Mouse (Mus musculus) cerebellum, adult 9-11 months (tissue): ENCODE data around the gene Tlk1.

Experiments used
- DNase-seq: peaks from one replicate; pipeline ENCODE4 v3.0.0; 2022

The Tlk1 gene

DNA sequence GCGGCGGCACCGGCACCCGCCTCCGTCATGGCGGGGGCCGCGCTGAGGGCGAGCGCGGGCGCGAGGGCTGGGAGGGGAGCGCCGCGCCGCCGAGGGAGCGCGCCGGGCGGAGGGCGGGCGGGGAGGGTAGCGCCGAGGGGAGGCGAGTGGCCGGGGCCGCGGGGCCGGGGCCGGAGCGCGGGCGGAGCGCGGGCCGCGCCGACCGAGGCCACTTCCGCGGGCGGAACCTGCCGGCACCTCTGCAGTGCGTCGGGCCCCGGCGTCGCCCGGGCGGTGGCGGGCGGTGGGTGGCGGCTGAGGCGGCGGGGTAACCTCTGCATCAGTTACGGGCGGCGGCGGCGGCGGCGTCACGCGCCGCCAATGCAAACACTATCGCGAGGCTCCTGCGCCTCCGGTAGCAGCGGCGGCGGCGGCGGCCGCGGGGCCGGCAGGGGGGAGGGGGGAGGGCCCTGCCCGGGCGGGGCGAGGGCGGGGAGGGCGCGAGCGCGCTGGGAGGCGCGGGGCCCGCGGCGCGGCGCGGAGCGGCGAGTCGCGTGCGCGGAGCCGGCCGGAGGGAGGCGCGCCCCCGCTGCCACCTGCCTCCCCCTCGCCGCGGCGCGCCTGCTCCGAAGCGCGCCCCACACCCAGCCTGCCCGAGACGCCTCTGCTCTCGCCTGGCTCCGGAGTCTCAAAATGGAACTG, at the start of gene Tlk1:
Tlk1 (minus strand) TSS at position 358 of the 681 bp plus-strand sequence.
- DNase-seq, result peak; percentile 69

DNA sequence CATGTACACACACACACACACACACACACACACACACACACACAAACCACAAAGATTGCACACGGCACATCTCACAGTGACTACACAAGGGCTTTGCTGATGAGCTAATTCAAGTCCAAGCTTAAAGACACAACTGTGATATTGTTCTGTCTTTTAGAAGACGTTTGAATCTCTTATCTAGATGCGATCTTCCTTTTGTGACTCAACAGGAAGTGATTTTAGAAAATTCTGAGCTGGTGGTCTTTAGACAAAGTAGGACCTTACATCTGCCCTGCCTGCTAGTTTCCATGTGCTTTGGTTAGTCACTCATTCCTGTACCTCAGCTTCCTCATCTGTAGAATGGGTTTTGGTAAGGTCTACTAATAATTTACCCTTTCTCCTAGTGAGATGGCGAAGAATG, 49.6 kb upstream of the Tlk1 start:
- no peak for DNase-seq

DNA sequence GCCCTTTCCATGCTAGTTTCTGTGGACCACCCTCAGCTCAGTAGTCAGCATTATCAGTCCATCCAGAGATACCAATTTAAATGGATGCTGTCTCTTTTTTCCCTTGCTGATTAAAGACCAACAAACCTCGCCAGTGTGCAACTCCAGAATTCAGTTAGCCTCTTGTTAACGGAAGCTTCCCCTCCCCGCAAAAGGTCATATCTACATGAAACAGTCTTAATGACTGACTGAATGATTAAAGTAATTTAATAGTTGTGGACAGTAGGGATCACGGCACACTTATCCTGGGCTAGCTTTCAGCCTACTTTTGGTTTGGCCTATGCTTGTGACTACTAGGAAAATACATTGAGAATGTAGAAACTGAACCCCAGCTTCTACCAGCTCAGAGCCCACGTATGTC, 47.6 kb upstream of the Tlk1 start:
- DNase-seq, result no peak

DNA sequence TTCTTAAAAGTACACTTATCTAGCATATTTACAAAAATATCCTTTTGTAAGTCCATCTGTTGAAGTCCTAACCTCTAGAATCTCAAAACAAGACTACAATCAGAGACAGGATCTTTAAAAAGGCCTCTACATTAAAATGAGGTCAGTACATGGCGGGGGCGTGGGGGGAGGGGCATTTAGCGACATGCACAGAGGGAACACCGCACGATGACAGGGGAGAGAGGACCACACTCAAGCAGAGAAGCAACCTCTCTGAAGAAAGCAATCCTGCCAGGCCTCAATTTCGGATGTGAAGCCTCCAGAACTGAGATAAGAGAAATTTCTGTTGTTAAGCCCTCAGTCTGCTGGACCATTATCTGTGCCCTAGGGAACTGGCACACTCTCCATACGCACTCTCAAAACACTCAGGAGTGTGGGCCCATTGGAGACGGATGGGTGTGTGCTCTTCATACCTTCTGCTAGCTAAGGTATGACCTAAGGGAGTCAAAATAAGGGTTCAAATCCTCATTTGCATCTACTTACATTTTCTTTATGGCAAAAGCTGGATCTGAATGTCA, 46.0 kb upstream of the Tlk1 start:
- no peak for DNase-seq

DNA sequence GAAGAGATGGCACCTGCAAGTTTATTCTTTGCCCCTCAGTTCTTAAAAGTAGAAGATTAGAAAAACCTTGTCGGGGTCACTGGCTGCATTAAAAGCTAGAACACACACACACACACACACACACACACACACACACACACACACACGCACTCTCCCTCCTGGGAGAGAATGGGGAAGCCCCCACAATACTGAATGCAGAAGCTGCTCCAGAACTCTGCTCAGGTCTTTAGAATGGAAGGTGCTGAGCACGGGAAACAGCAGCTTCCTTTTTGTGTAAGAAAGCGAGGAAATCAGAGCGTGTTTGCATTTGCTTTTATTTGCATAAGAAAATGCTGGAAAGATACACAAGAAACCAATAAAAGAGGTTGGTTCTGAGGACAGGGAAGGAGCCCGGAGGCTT, 45.3 kb upstream of the Tlk1 start:
- DNase-seq, result no peak

DNA sequence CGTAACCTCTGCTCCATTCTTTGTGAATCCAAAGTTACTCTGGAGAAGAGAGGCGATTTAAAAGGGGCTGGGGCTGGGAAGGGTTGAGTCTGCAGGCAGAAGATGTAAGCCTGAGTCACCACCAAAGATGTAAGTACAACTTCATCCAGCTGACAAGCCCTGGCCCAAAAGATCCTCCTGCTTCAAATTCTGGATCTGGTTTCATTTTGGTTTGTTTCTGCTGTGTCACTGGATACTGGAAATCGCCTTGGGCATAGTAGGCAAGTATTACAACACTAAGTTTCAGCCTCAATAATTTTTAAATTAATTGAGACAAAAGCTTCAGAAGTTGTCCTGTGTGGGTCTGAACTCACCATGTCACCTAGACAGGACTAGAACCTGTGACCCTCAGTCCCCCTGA, 43.6 kb upstream of the Tlk1 start:
- DNase-seq, result no peak

DNA sequence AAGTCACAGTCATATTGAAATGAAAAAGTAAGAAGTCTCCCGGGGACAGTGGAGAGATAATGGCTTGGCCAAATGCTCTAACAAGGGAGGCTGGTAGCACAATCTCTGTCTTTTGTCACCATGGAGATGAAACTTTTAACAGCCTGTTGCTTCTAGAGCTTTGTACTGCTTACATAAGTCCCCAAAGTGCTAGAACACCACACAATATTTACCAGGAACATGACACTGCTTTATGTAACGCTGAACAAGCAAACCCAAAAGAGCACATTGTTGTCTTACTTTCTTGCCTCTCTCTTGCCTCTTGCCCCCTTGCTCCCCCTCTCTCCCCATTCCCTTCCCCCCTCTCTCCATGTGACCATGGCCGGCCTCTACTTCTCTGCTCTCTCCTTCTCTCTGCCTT, 41.7 kb upstream of the Tlk1 start:
- no peak for DNase-seq

DNA sequence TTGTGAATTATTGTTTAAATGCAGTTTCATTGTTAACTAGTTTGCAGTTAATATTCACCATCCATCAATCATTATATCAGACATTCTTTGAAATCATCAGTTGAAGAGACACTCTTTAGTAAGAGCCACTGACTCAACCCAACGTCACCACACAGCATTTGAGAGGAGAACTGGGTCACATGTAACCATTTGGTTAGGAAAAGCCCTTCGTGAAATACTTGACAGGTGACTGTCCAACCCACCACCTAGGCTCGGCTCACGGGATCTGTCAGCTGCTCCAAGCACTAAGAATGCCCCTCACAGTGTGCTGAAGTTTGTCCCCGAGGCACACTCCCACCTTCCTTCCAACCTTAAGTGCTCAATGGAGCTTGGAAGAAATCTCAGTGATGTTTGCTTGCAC, 37.4 kb upstream of the Tlk1 start:
- DNase-seq, result no peak

DNA sequence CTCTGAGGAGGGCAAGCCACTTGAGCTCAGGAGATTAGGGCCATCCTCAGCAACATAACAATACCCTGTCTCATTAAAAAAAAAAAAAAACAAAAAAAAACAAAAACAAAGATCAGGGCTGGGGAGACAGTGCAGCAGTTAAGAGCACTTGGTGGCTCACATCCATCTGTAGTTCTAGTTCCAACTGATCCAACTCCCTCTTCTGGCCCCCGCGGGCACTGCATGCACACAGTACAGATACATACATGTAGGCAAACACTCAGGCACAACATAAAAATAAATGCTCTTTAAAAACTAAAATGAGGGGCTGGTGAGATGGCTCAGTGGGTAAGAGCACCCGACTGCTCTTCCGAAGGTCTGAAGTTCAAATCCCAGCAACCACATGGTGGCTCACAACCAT, 34.2 kb upstream of the Tlk1 start:
- no peak for DNase-seq

DNA sequence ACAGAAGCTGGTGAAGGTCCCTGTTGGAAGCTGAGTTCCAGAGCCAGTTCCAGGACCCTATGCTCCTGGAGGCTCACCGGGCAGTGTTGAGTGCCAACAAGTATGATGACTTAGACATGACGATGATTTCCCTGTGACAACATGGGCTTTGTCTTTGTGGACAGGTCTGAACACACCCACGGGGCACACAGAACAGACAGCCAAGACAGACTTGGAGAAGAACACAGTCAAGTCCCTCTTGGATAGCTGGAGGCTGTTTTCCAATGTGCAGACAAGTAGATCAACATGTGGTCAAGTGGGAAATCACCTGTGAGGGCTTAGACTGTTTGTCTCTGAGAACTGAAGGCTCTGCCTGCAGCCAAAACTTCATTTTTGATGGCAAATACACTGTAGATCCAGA, 31.4 kb upstream of the Tlk1 start:
- no peak for DNase-seq

DNA sequence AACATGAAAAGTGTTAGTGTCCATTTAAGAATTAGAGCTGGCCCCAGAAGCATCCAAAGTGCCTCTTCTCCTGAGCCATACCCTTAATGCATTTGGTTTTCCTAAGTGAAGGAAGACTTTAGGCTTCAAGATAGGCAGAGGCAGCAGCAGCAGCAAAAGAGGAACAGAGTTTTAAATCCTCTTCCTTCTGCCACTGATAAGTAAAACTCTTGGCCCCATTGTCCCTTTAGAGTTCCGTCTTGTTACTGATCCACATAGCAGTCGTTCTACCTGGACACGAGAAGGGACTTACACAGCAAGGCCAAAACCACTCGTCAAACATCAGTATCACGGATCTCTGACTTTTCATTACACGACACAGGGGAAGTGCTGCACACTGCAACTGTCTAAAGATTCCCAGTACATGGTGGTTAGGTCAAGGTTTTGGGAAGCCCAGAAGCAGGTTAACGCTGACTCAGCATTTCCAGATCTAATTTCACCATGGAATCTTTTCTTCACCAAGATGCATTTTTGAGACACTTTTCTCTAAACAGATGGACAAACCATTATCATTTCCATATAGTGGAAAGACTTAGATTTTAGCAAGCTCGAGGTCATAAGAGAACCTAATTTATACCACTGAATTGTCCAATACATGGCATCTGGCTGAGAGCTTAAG, 28.8 kb upstream of the Tlk1 start:
- DNase-seq, result no peak

DNA sequence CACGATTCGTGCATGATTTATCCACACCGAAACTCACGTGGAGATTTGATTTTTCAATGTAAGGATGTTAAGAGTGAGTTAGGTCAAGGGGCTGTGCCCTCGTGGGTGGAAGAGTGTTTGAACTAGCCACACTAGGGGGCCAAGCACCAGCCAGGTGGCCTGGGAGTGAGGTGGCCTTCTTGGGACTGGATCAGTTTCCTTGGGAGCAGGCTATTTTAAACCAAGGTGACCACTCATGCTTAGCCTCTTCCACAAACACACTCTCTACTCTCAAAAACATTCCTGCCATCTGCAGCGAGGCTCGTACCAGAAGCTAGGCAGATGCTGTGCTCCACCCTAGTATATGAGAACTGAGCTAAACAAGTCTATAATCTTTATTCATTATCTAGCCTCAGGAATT, 27.8 kb upstream of the Tlk1 start:
- no peak for DNase-seq

DNA sequence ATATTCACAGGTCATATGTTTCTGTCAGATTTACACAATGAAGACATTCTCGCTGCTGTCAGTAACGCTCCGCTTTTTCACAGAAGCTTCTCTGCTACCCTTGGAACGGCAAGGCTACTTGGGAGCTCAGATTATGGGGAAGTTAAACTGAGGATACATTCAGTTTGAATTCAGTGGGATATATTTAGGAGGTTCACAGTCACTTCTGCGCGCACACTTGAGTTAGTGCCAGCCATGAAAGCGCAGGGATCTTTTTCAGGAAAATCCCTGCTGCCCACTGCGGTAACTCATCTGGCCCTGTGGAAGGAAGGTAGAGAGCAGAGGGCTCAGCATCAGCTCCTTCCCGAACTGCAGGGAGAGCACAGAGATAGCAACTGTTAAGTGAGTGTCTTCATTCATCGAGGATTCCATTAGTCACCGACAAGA, 27.3 kb upstream of the Tlk1 start:
- DNase-seq, result no peak

DNA sequence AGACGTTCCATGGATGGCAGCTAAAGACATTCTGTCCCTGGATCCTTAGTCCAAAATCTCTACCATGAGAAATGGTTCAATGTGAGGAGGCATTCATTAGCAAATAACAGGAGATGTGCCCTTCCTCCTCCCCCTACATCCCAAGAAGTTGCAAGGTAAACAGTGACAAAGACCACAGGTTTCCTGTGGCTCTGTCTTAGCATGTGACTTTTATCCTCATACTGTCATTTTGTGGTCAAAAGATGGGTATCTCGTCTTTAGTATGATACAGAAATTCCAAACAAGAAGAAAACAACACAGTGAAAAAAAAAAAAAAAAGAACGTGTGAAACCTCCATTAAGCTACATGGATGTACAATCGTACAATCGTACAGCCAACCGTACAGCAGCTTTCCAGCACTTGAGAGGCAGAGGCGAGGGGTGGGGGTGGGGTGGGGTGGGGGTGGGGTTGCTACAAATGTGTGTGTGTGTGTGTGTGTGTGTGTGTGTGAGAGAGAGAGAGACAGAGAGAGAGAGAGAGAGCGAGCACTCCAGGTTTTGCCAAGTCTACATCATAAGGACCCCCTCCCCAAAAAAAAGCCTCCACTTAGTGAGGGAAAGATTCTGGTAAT, 26.8 kb upstream of the Tlk1 start:
- no peak for DNase-seq

DNA sequence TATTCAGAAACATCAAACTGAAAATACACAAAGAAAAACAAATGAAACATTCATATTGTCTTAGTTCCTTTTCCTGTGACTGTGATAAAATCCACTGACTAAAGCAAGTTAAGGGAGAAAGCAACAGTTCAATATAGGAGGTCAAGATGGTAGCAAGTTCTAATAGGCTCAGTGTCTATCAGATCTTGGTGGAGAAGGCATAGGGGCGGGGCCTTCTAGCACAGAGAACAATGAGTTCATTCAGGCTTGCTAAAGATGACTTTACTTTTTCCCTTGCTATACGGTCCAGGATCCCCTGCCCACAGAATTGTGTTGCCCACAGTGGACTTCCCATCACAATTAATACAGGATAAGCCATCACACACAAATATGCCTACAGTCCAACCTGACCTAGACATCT, 20.3 kb upstream of the Tlk1 start:
- DNase-seq, result no peak

DNA sequence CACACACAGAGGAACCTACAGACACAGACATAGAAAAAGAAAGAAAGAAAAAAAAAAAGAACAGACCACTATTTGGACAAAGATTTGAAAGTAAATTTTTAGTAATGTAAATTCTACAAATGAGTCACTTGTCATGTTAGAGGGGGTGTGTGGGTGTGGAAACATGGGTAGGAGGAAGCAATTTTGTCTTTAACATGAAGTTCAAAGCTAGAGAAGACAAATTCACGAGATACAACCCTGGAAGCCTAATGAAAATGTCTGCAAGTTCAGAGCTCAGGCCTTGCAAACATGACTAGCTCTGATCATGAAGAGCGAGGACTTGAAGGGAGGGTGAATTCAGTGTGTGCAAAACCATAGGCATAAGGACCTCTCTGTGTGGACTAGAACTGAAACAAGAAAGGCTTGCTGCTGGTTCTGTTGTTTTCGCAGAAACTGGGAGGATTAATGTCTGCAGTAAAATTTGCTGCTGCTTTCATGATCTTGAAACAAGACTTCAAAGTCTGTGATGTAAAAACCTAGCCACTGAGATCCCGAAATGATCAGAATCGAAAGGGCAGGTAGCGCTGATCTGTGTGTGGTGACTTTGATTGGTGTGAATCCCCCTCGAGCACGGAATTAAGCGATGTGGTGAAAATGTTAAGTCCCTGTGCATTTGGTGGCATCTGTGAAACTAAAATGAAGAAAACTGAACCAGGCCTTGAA, 19.3 kb upstream of the Tlk1 start:
- no peak for DNase-seq

DNA sequence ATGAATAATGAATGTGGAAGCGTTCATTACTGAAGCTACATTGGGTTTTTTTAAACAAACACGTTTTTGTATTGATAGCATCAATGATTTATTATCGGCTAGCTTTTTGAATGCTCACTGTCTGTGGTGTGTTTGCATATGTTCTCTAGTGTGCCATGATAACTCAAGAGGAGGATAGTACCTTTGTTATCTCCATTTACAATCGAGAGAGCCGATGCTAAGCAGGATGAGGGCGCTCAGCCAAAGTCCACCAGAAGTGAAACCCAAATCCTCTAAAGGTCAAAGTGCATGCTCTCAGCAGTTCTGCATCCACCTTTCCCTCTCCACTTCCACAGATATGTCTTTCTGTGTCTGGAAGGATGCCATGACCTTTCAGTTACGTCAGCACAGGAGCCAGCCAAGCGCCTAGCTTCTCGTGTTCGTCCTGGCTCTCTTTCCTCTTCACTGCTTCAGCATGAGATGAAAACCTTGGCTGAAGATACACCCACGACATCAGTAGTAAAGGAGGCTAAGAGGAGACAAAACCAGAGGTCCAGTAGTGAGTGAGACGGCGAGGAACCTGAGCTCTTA, 16.6 kb upstream of the Tlk1 start:
- DNase-seq, result no peak

DNA sequence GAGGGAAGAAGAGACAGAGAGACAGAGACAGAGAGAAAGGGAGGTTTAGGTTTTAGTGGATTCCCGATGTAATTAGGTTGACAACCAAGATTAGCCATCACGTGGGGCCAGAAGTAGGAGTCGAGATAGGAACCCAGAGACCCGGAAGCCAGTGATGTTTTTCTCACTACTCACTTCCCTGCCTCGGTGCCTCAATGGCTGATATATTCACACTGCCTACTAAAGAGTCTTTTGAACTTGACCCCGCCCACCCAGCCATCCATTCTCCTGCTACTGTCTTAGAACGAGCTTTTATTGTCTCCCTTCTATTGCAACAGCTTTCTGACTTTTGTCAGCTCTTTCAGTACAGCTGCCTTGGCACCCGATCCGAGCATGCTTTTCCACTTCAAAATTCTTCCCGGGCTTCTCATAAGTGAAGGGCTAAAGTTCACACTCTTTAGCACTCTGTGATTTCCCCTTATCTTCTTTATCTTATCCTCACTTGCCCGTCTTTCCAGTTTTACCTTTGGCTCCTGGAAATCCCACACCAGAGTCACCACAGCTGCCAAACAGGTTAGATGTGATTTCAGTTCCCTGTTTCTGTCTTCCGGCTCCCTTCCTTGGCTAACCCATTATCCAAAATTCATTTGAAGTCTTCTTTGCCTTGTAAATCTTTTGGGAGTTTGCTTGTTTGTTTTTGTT, 13.1 kb upstream of the Tlk1 start:
- DNase-seq, result no peak

DNA sequence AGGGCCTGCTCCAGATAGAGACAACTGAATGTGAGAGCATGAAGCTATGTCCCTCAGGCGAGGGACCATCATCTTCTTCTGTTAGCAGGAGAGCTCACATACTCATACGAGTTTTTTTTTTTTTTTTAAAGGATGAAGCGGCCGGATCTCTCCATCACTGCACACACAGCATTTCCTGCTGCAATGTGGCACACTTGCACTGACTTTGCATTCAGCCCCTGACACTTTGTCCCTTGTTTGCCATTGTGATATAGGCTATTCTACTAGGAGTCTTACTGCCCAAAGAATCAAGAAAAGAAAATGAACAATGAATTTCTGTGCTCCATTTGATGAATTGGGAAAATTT, 10.8 kb upstream of the Tlk1 start:
- DNase-seq, result no peak

DNA sequence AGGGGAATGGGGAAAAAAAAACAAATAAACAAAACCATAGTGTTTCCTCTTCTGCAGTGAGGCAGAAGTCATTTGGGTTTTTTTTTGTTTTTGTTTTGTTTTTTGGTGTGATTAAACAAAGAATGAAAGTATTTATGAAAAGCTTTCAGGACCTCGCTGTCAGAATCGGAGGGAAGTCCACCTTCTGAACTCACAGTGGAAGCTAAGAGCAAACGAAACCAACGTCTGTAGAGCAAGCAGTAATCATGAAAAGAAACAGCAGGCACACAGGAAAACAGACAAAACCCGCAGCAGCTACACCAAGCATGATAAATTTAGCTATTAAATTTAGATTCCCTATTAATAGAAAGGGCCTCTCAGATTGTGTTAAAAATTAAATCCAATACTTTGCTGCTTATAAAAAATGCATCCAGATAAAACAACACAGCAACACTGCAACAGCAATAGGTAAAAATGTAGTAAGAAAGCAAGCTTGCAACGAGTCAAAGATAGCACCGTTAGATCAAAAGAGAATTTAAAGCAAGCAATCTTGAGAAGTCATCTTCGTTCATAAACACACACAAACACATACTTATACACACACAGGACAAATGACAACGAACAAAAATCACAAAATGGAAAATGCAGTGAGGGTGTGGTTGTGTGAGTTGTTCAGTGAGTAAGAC, 10.2 kb upstream of the Tlk1 start:
- no peak for DNase-seq

DNA sequence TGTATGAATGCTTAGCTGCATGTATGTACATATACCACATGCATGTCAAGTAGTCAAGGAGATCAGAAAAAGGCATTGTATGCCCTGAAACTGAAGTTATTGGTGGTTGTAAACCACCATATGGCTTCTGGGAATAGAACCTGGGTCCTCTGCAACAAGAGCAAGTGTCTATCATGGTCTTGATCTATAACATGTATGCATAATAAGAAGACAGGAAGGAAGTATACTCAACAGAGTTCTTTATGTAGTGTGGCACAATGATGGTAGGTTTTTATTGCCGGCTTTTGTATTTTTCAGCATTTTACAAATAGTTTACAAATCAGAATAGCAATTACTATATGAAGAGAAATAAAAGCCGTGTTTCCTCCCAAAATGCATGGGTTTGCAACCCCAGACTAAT, 9.7 kb upstream of the Tlk1 start:
- no peak for DNase-seq

DNA sequence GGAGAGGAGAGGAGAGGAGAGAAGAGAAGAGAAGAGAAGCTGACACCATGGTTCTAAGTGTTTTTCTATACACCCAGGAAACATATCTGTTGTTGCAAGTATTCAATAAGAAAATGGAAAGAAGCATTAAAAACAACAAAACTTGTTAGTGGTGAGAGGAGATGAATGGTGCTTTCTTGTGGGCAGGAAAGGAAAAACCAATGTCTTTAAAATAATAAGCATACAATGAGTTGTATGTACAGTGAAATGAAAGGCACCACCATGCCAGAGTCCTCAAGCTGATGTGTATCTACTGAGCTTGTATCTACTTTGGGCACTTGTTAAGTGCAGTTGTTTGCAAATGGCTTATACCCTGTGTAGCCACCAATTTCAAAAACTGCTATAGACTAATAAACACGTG, 7.7 kb upstream of the Tlk1 start:
- DNase-seq, result no peak
